Mouse (Mus musculus): Measurements from ENCODE around the gene Urm1.
"Not testable (repeated sequence)": the region's sequence is repeated elsewhere in the genome, so short reads cannot be mapped to it uniquely, and the experiment has no call there.

Urm1 gene

DNA sequence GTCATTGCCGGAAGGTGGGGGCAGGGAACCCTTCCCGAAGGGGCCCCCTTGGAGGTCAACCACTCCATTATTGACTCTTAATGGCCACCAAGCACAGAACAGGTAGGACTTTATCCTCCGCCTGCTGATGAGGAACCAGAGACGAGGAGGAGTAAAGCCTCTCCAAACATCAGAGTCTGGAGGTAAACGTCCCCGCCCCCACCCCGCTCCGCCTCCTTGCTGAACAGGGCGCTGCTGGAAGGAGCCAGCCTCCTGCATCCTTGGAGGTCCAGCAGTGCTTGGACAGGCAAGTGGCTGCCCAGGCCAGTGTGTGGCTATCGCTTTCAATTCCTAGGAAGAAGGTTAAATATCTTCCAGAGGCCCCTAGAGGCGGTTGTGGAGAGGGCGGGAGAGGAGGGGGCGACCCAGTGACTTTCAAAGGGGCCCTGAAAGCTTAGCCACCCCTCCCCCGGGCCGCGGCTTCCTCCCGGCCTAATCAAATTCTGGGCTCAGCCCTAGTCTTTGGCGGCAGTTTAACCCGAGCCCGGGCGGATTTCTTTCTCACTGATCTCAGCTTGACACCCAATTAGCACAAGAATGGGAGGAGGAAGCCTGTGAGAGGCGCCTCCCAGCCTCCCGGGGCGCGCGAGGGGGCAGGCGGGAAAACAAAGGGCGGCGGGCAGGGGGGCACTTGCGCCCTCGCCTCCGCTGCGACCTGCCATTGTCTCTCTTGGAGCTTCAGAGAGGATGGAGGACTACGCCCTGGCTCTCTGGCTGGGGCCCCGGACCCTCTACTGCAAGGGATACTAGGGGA is at the start of gene Urm1:
Urm1 (plus strand) TSS at position 51 of the 793 bp plus-strand sequence.
- DNase-seq (ENCODE audit: low spot score in 2 of 2): peak in 1 of 2 experiments; percentile 67

- DNase-seq (ENCODE audit: low spot score in 2 of 2): no peak
Observed at GRCm38 (mm10) chr2:29770162-29770561, 49.7 kb upstream of the Urm1 start.

DNA sequence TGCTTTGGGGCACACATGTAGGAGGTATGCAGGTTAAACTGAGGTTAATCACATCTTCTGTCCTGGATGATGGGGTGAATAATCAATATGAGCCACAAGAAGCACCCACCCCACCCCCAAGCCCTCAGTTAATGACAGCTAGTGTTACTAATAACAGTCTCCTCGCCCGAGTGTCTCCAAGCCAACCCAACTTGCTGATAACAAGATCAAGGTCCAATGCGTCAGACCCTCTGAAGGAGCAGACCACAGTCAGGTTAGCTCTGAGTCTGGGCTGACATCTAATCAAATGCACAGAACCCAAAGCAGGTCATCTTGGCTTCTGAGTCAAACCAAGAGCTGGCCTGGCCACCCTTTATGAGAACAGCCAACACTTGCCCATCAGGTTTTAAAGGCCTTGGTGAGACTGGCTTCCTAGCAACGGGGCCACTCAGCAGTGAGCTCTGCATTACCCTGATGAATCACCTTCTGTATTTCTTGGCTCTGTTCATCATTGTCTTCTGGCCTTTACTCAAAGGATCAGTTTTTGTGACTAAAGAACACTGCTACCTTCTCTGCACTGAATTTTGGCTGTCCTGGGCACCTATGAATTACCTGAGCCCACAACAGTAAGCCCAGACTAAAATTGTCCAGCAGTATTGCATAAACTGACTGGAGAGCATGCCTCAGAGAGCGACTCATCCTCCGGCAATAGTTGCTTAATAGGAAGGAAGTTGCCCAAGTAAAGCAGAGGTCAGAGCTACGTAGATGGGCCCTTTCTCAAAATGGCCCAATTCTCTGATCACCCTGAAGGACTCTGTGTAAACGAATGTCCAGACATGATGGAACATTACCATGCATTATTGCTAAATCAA is 48.0 kb upstream of the Urm1 start:
- no peak for DNase-seq (ENCODE audit: low spot score in 2 of 2)

- no peak for DNase-seq (ENCODE audit: low spot score in 2 of 2)
Observed at GRCm38 (mm10) chr2:29773323-29773722, 46.6 kb upstream of the Urm1 start.

DNA sequence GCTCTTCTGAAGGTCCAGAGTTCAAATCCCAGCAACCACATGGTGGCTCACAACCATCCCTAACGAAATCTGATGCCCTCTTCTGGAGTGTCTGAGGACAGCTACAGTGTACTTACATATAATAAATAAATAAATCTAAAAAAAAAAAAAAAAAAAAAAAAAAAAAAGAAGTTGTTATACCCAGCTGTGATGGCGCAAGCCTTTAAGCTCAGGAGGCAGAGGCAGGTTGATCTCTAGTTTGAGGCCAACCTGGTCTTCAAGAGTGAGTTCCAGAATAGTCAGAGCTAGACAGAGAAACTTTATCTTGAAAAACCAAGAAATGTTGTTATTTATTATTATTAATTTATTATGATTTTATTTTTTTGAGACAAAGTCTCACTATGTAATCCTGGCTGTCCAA is 38.6 kb upstream of the Urm1 start:
- DNase-seq (ENCODE audit: low spot score in 2 of 2): not testable (repeated sequence)

- DNase-seq (ENCODE audit: low spot score in 2 of 2): no peak
Observed at GRCm38 (mm10) chr2:29784290-29784689, 35.6 kb upstream of the Urm1 start.

GRCm38 (mm10) chr2:29787104-29787917 is 32.6 kb upstream of the Urm1 start, which contains the start of gene Coq4:
Gene Coq4 (plus strand): TSS chr2:29787493.
- DNase-seq (ENCODE audit: low spot score in 2 of 2): peak; percentile 61 to 86

DNA sequence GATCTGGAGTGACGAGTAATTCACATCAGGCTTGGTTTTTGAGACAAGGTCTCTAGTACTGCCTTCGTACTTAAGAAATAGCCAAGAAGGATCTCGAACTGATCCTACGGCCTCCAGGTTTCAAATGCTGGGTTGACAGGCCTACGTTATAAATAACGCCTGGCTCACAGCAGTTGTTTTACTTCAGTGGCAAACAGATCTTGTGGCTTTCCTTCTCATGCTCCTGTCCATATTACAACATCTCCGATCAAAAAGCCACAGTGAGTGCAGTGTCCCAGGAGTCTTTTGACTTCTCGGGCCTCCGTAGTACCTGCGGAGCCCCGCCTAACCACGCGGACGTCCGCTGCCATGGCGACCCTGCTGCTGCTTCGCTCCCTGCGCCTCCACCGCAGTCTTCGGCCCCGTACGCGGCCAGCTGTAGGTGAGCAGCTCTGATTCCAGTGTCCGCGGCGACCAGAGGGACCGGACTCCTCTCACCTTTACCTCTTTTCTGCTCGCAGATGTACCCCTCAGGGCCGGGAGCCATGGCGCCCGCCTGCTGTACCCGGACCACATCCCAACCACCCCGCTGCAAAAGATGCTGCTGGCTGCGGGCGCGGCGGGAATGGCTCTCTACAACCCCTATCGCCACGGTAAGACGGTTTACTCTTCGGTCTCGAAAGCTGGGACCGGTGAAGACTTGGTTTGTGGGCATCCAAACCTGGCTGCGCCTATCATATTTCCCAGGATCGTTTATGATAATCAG is 31.8 kb upstream of the Urm1 start, which contains the start of gene Trub2:
Trub2 (minus strand) TSS at position 566 of the 745 bp plus-strand sequence.
- peak; percentile 44 to 69 for DNase-seq (ENCODE audit: low spot score in 2 of 2)

DNA sequence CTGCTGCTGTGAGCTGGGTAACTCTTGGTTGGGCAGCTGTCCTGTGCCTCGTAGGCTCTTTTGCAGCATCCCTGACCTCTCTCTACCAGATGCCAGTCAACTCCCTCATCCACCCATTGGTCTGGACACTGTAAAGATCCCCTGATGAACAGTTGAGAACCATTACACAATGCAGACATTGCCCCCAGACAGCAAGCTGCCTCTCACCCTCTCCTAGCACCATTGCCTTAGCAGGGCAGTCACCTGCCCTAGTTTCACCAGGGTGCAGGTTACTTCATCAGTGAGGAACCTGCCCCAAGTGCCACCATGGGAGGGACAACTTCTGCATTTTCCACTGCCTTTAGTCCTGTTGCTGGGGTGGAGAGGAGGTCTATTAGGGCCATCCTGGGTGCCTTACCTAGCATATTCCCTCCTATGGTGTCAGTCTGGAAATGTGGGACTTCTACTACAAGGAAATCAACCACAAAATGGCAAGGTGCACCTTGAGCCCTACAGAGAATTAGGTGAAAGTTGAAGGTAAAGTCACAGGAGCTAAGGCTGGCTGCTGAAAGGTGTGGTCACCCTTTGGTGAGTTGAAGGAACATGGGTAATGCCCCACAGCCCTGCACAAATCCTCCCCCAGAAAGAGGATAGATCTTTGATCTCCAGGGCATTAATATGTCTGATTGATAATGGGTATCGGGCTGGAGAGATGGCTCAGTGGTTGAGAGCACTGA is 26.9 kb upstream of the Urm1 start:
- DNase-seq (ENCODE audit: low spot score in 2 of 2): no peak

GRCm38 (mm10) chr2:29802075-29802826 is 17.6 kb upstream of the Urm1 start, which contains the start of gene Slc27a4:
Gene Slc27a4 (plus strand): TSS chr2:29802634.
- DNase-seq (ENCODE audit: low spot score in 2 of 2): peak; percentile 95 to 96

GRCm38 (mm10) chr2:29802827-29803201 is 17.1 kb upstream of the Urm1 start:
- no peak for DNase-seq (ENCODE audit: low spot score in 2 of 2)

- DNase-seq (ENCODE audit: low spot score in 2 of 2): no peak
Observed at GRCm38 (mm10) chr2:29803400-29803831, 16.5 kb upstream of the Urm1 start.

- DNase-seq (ENCODE audit: low spot score in 2 of 2): no peak
Observed at GRCm38 (mm10) chr2:29815678-29816371, 4.0 kb upstream of the Urm1 start.

- peak; percentile 90 to 92 for DNase-seq (ENCODE audit: low spot score in 2 of 2)
Observed at GRCm38 (mm10) chr2:29817426-29818232, 2.2 kb upstream of the Urm1 start.

GRCm38 (mm10) chr2:29819363-29819762 is 512 bp upstream of the Urm1 start:
- no peak for DNase-seq (ENCODE audit: low spot score in 2 of 2)

DNA sequence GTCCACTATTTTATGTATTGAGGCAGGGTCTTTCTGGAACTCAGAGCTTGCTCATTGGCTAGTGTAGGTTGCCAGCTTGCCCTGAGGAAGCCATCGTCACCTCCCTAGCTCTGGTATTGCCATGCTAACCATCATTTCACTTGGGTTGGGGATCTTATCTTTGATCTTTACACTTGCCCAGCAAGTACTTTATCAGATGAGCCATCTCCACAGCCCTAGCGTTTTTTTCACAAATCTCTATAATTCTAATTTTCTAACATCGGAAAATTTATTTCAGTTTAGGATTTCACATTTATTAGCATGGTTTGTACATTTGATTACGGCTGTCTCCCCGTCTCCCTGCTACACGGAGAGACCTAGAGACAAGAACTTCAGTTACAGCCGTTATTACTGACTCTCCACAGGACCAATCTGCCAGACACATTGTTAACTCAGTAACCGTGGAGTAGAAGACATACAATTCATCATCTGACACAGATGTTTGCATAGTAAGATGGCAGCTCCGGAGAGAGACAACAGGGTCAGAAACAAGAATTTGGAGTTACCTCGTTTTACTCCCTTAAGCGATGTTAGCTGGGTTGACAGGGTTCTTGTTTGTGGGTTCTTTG is 6.5 kb downstream of the Urm1 start:
- DNase-seq (ENCODE audit: low spot score in 2 of 2): no peak

DNA sequence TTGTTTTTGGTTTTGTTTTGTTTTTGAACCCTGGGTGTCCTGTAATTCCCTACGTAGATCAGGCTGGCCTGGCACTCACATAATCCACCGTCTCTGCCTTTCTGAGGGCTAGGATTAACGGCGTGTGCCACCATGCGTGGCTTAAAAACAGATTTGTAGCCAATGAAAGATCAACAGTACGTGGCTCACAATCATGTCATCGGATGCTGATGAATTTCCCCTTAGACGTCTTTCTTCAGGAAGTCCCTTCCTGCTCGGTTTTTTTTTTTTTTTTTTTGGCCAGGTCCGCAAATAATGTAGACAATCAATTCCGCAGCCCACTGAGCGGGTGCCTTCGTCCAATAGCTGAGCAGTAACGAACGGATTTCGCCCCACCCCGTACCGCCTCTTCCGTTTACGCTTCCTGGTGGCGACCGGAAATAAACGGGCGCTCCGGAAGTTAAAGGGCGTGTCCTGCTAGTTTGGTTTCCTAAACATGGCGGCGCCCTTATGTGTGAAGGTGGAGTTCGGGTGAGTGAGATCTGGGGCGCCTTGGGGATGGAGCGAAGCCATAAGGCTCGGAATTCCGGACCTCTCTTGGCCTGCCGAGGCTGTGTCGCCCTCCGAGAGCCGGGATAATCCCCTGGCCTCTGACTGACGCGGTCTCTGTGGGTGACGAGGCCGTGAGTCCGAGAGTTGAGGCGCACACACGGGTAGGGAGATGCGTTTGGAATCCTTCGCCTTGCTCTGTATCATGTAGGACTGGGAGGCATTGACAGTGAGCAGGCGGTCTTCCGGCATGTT is 7.2 kb downstream of the Urm1 start:
- DNase-seq (ENCODE audit: low spot score in 2 of 2): peak; percentile 75 to 92

Measured in cerebellum, postnatal 4 days (tissue).